In genomic region chr13:38960063-38961050, GRCm38 (mm10) we compare ENCODE assay signal across 7 mouse cellular contexts. TPM values are rescaled to one million over a fixed set of nuclear protein-coding genes. Genes with fewer than 3 reads are reported as not detected.
DNase-seq lines count a peak whose midpoint lies in the region; ATAC-seq and TF ChIP-seq lines count a peak whose summit lies in the region.

Slc35b3 (minus strand) TSS chr13:38960875.

- peak; percentile 93 for DNase-seq in adrenal gland, adult 2 months
- peak; percentile 72 for DNase-seq in embryo, embryonic 11.5 days (ENCODE audit: low read depth, low spot score)
- DNase-seq in gastrocnemius, postnatal 4 days (ENCODE audit: low spot score in 2 of 2) = peak; percentile 82 to 83
- peak; percentile 88 for DNase-seq in left cerebral cortex, postnatal 4 days

- 2% methylated on average over 53 of the region's 67 CpGs for WGBS in intestine, embryonic 16.5 days
- WGBS in midbrain, embryonic 12.5 days = 1% methylated on average over 67 of the region's 67 CpGs
- under 1% methylated on average over 67 of the region's 67 CpGs for WGBS in small intestine, adult 2 months

- H3K4me3 ChIP-seq in intestine, embryonic 16.5 days (ENCODE audit: low read length) = peak within 1 kb of the TSS; percentile 87
- peak within 1 kb of the TSS; percentile 90 for H3K4me3 ChIP-seq in midbrain, embryonic 12.5 days
- peak within 1 kb of the TSS; percentile 97 for H3K4me3 ChIP-seq in small intestine, adult 2 months (ENCODE audit: low read depth, low read length)

- TF ChIP-seq POLR2A in small intestine, adult 2 months (IDR thresholded peaks at IDR 0.05; ENCODE audit: low read depth, low read length) = peak; percentile 83

- no peak for TF ChIP-seq CTCF in small intestine, adult 2 months (IDR thresholded peaks at IDR 0.05; ENCODE audit: extremely low read depth, insufficient read length, insufficient replicate concordance, low read depth, low read length)

- H3K27ac ChIP-seq in intestine, embryonic 16.5 days (ENCODE audit: low read length) = peak within 1 kb of the TSS; percentile 90
- H3K27ac ChIP-seq in midbrain, embryonic 12.5 days (replicated peaks) = peak within 1 kb of the TSS; percentile 43; the same call in 1 of the 2 replicates
- H3K27ac ChIP-seq in small intestine, adult 2 months (ENCODE audit: insufficient read depth, low read depth, low read length) = peak within 1 kb of the TSS; percentile 88

- H3K36me3 ChIP-seq in intestine, embryonic 16.5 days (ENCODE audit: control insufficient read depth, insufficient read depth, low read length) = no peaks in the 10 kb centered on the region
- peaks cover 4% of the 10 kb centered on the region; the same call in 1 of the 2 replicates for H3K36me3 ChIP-seq in midbrain, embryonic 12.5 days
- peaks cover 4% of the 10 kb centered on the region for H3K36me3 ChIP-seq in small intestine, adult 2 months (ENCODE audit: control insufficient read depth, insufficient read depth, low read length)

- no peaks in the 10 kb centered on the region for H3K27me3 ChIP-seq in intestine, embryonic 16.5 days (replicated peaks; ENCODE audit: control insufficient read depth, insufficient read depth, low read length)
- H3K27me3 ChIP-seq in midbrain, embryonic 12.5 days = no peaks in the 10 kb centered on the region
- no peaks in the 10 kb centered on the region for H3K27me3 ChIP-seq in small intestine, adult 2 months (ENCODE audit: control insufficient read depth, insufficient read depth, low read length)

- no peaks in the 10 kb centered on the region for H3K9me3 ChIP-seq in intestine, embryonic 16.5 days (ENCODE audit: control insufficient read depth, low read length)
- no peaks in the 10 kb centered on the region for H3K9me3 ChIP-seq in midbrain, embryonic 12.5 days

- peaks cover 28% of the 10 kb centered on the region for H3K4me1 ChIP-seq in intestine, embryonic 16.5 days (ENCODE audit: control insufficient read depth, insufficient read depth, low read length)
- H3K4me1 ChIP-seq in midbrain, embryonic 12.5 days = peaks cover 12% of the 10 kb centered on the region; the same call in 1 of the 2 replicates
- H3K4me1 ChIP-seq in small intestine, adult 2 months (ENCODE audit: control insufficient read depth, insufficient read depth, insufficient read length, low read length) = peaks cover 20% of the 10 kb centered on the region; the same call in 1 of the 2 replicates

- intact Hi-C loops in left cerebral cortex, postnatal 4 days (cut with DNase I) = no loop called here

- peak within 1 kb of the TSS; percentile 54 for H3K4me2 ChIP-seq in intestine, embryonic 16.5 days (ENCODE audit: low read depth, low read length)
- H3K4me2 ChIP-seq in midbrain, embryonic 12.5 days (replicated peaks) = peak within 1 kb of the TSS; percentile 63

- peak within 1 kb of the TSS; percentile 87 for H3K9ac ChIP-seq in intestine, embryonic 16.5 days (ENCODE audit: low read depth, low read length)
- H3K9ac ChIP-seq in midbrain, embryonic 12.5 days (replicated peaks) = peak within 1 kb of the TSS; percentile 73

- ATAC-seq in intestine, embryonic 16.5 days = peak; percentile 97
- ATAC-seq in midbrain, embryonic 12.5 days (ENCODE audit: low FRiP score, low read depth) = peak; percentile 99

RNA-seq across cellular contexts. Expression of gene Slc35b3, which starts in this region (rescaled TPM):
- 10 to 100 TPM; 18.4 to 19.2 TPM for total RNA-seq in adrenal gland, adult 2 months (2021)
- 4.7 and 6.2 TPM in 2 replicates for polyA plus RNA-seq in adrenal gland, adult 2 months (2012; rRNA removed)
- total RNA-seq in gastrocnemius, postnatal 4 days (2021) = 10 to 100 TPM; 10.6 to 12.9 TPM
- 49.6 and 50.8 TPM in 2 replicates for polyA plus RNA-seq in intestine, embryonic 16.5 days (2015; fragmentation: Nextera tagmentation; extraction: Ambion mirVana)
- 10 to 100 TPM; 19.1 to 20.4 TPM for total RNA-seq in left cerebral cortex, postnatal 4 days (2021)
- 27.5 and 29.5 TPM in 2 replicates for polyA plus RNA-seq in midbrain, embryonic 12.5 days (2016; fragmentation: Nextera tagmentation; extraction: Ambion mirVana)
- 5.1 and 10.3 TPM in 2 replicates for polyA plus RNA-seq in small intestine, adult 2 months (2012; rRNA removed)

Comparison
In these comparisons a context has a peak if more than half of its experiments do, and no peak if none do; other contexts are left out.
1. Peak in every context shown above with its lines: DNase-seq, ATAC-seq, H3K4me3 ChIP-seq and H3K27ac ChIP-seq.